Mouse (Mus musculus): Measurements from ENCODE around the gene Pi16. TPM values are rescaled to one million over a fixed set of nuclear protein-coding genes. Genes with fewer than 3 reads are reported as not detected.

Pi16 gene
- polyA plus RNA-seq, 1 experiment: 0.75 TPM

- Histone ChIP-seq H3K27ac (ENCODE audit: insufficient read depth, low read length) (no peak overlapping the region), H3K27me3 (ENCODE audit: control insufficient read depth, insufficient read depth, low read length) (no peaks in the 10 kb centered on the region; the same call in 1 of the 2 replicates), H3K4me3 (replicated peaks; ENCODE audit: insufficient read depth, low read depth, low read length) (no peak overlapping the region), H3K4me1 (ENCODE audit: control insufficient read depth, insufficient read depth, low read length) (no peaks in the 10 kb centered on the region)
- TF ChIP-seq CTCF (IDR thresholded peaks at IDR 0.05; ENCODE audit: borderline replicate concordance, insufficient read depth, low read depth, low read length) (no peak), POLR2A (IDR thresholded peaks at IDR 0.05; ENCODE audit: borderline replicate concordance, insufficient read depth, low read length) (no peak)
- DNase-seq: no peak
- 94% methylated on average over 3 of the region's 3 CpGs for WGBS
Measured at GRCm38 (mm10) chr17:29323625-29324024, 6.1 kb downstream of the Pi16 start.

- WGBS: 84% methylated on average over 13 of the region's 13 CpGs
- Histone ChIP-seq H3K4me3 (replicated peaks; ENCODE audit: insufficient read depth, low read depth, low read length) (no peak overlapping the region), H3K27ac (ENCODE audit: insufficient read depth, low read length) (no peak overlapping the region), H3K27me3 (ENCODE audit: control insufficient read depth, insufficient read depth, low read length) (no peaks in the 10 kb centered on the region; the same call in 1 of the 2 replicates), H3K4me1 (ENCODE audit: control insufficient read depth, insufficient read depth, low read length) (peaks cover 10% of the 10 kb centered on the region; the same call in 1 of the 2 replicates)
- TF ChIP-seq CTCF (IDR thresholded peaks at IDR 0.05; ENCODE audit: borderline replicate concordance, insufficient read depth, low read depth, low read length): no peak
- TF ChIP-seq POLR2A (IDR thresholded peaks at IDR 0.05; ENCODE audit: borderline replicate concordance, insufficient read depth, low read length): no peak
- no peak for DNase-seq
Measured at GRCm38 (mm10) chr17:29325831-29326230, 8.4 kb downstream of the Pi16 start.

- Histone ChIP-seq H3K4me3 (replicated peaks; ENCODE audit: insufficient read depth, low read depth, low read length) (no peak overlapping the region), H3K27me3 (ENCODE audit: control insufficient read depth, insufficient read depth, low read length) (no peaks in the 10 kb centered on the region; the same call in 1 of the 2 replicates), H3K27ac (ENCODE audit: insufficient read depth, low read length) (no peak overlapping the region), H3K4me1 (ENCODE audit: control insufficient read depth, insufficient read depth, low read length) (peaks cover 20% of the 10 kb centered on the region)
- DNase-seq: no peak
- WGBS: 51% methylated on average over 52 of the region's 52 CpGs
- TF ChIP-seq POLR2A (IDR thresholded peaks at IDR 0.05; ENCODE audit: borderline replicate concordance, insufficient read depth, low read length): no peak
- no peak for TF ChIP-seq CTCF (IDR thresholded peaks at IDR 0.05; ENCODE audit: borderline replicate concordance, insufficient read depth, low read depth, low read length)
Measured at GRCm38 (mm10) chr17:29326531-29327529, 9.3 kb downstream of the Pi16 start.

GRCm38 (mm10) chr17:29327691-29328090, 10.2 kb downstream of the Pi16 start:
- Histone ChIP-seq H3K4me3 (replicated peaks; ENCODE audit: insufficient read depth, low read depth, low read length) (no peak overlapping the region), H3K27me3 (ENCODE audit: control insufficient read depth, insufficient read depth, low read length) (no peaks in the 10 kb centered on the region; the same call in 1 of the 2 replicates), H3K4me1 (ENCODE audit: control insufficient read depth, insufficient read depth, low read length) (peaks cover 26% of the 10 kb centered on the region), H3K27ac (ENCODE audit: insufficient read depth, low read length) (no peak overlapping the region)
- DNase-seq: no peak
- 84% methylated on average over 9 of the region's 9 CpGs for WGBS
- TF ChIP-seq CTCF (IDR thresholded peaks at IDR 0.05; ENCODE audit: borderline replicate concordance, insufficient read depth, low read depth, low read length) (no peak), POLR2A (IDR thresholded peaks at IDR 0.05; ENCODE audit: borderline replicate concordance, insufficient read depth, low read length) (no peak)

- Histone ChIP-seq H3K27ac (ENCODE audit: insufficient read depth, low read length) (peak overlapping the region; percentile 92), H3K4me1 (ENCODE audit: control insufficient read depth, insufficient read depth, low read length) (peaks cover 37% of the 10 kb centered on the region), H3K4me3 (replicated peaks; ENCODE audit: insufficient read depth, low read depth, low read length) (no peak overlapping the region), H3K27me3 (ENCODE audit: control insufficient read depth, insufficient read depth, low read length) (no peaks in the 10 kb centered on the region; the same call in 1 of the 2 replicates)
- TF ChIP-seq POLR2A (IDR thresholded peaks at IDR 0.05; ENCODE audit: borderline replicate concordance, insufficient read depth, low read length) (no peak), CTCF (IDR thresholded peaks at IDR 0.05; ENCODE audit: borderline replicate concordance, insufficient read depth, low read depth, low read length) (no peak)
- peak in 1 of 2 experiments; percentile 26 for DNase-seq
- whole genome bisulfite sequencing: 85% methylated on average over 3 of the region's 3 CpGs
Measured at GRCm38 (mm10) chr17:29330221-29330620, 12.7 kb downstream of the Pi16 start.

- no peak for TF ChIP-seq POLR2A (IDR thresholded peaks at IDR 0.05; ENCODE audit: borderline replicate concordance, insufficient read depth, low read length)
- TF ChIP-seq CTCF (IDR thresholded peaks at IDR 0.05; ENCODE audit: borderline replicate concordance, insufficient read depth, low read depth, low read length): peak; percentile 49; the same call in 1 of the 2 replicates
- Histone ChIP-seq H3K4me1 (ENCODE audit: control insufficient read depth, insufficient read depth, low read length) (peaks cover 39% of the 10 kb centered on the region), H3K27me3 (ENCODE audit: control insufficient read depth, insufficient read depth, low read length) (no peaks in the 10 kb centered on the region; the same call in 1 of the 2 replicates), H3K27ac (ENCODE audit: insufficient read depth, low read length) (peak overlapping the region; percentile 92), H3K4me3 (replicated peaks; ENCODE audit: insufficient read depth, low read depth, low read length) (no peak overlapping the region)
- WGBS: 11% methylated on average over 5 of the region's 5 CpGs
- DNase-seq: peak; percentile 77 to 91
Measured at GRCm38 (mm10) chr17:29330671-29331410, 13.4 kb downstream of the Pi16 start.

GRCm38 (mm10) chr17:29332186-29332685, 14.8 kb downstream of the Pi16 start:
- TF ChIP-seq POLR2A (IDR thresholded peaks at IDR 0.05; ENCODE audit: borderline replicate concordance, insufficient read depth, low read length): no peak
- TF ChIP-seq CTCF (IDR thresholded peaks at IDR 0.05; ENCODE audit: borderline replicate concordance, insufficient read depth, low read depth, low read length): no peak
- Histone ChIP-seq H3K27me3 (ENCODE audit: control insufficient read depth, insufficient read depth, low read length) (no peaks in the 10 kb centered on the region), H3K4me3 (replicated peaks; ENCODE audit: insufficient read depth, low read depth, low read length) (no peak overlapping the region), H3K4me1 (ENCODE audit: control insufficient read depth, insufficient read depth, low read length) (peaks cover 39% of the 10 kb centered on the region), H3K27ac (ENCODE audit: insufficient read depth, low read length) (0 out of 2 replicates have a peak overlapping the region, but pooled peaks have one; percentile 81)
- DNase-seq: peak in 1 of 2 experiments; percentile 24
- WGBS: 89% methylated on average over 4 of the region's 4 CpGs

All from cerebellum, adult 2 months (tissue).